In genomic region chr8:111992013-111992702, GRCm38 (mm10) we compare ENCODE assay signal across 8 mouse cellular contexts. TPM values are rescaled to one million over a fixed set of nuclear protein-coding genes. Genes with fewer than 3 reads are reported as not detected.
DNase-seq lines count a peak whose midpoint lies in the region; ATAC-seq and TF ChIP-seq lines count a peak whose summit lies in the region.

Gene Adat1 (minus strand): TSS chr8:111992302.

- peak within 1 kb of the TSS; percentile 90 for H3K4me3 ChIP-seq in bone marrow macrophage, adult 2 months (ENCODE audit: insufficient read depth, low read length)
- H3K4me3 ChIP-seq in embryonic fibroblast, embryonic 13.5 days (ENCODE audit: insufficient read depth, low read length): peak within 1 kb of the TSS; percentile 96
- peak within 1 kb of the TSS; percentile 89 for H3K4me3 ChIP-seq in heart, embryonic 10.5 days
- peak within 1 kb of the TSS; percentile 85 for H3K4me3 ChIP-seq in kidney, embryonic 15.5 days (replicated peaks)

- peak within 1 kb of the TSS; percentile 78 for H3K4me2 ChIP-seq in kidney, embryonic 15.5 days

- no peaks in the 10 kb centered on the region for H3K9me3 ChIP-seq in heart, embryonic 10.5 days
- H3K9me3 ChIP-seq in kidney, embryonic 15.5 days (replicated peaks): no peaks in the 10 kb centered on the region

- DNase-seq in A20 (ENCODE audit: low read depth, low spot score) (peak; percentile 88), liver (peak; percentile 89)
- peak; percentile 96 for DNase-seq in heart, embryonic 10.5 days (ENCODE audit: low spot score)
- DNase-seq in spleen, postnatal 4 days (ENCODE audit: low spot score in 2 of 2): peak; percentile 80 to 89

- H3K4me1 ChIP-seq in bone marrow macrophage, adult 2 months (ENCODE audit: control insufficient read depth, insufficient read depth, low read length): no peaks in the 10 kb centered on the region
- no peaks in the 10 kb centered on the region for H3K4me1 ChIP-seq in embryonic fibroblast, embryonic 13.5 days (ENCODE audit: control insufficient read depth, insufficient read depth, low read length)
- H3K4me1 ChIP-seq in heart, embryonic 10.5 days: 0 out of 2 replicates have a peak, but pooled peaks cover 10% of the 10 kb centered on the region
- peaks cover 7% of the 10 kb centered on the region for H3K4me1 ChIP-seq in kidney, embryonic 15.5 days

- ATAC-seq in kidney, embryonic 15.5 days (replicated peaks; ENCODE audit: low FRiP score): peak; percentile 97
- ATAC-seq in monocyte, adult 5-6 weeks (replicated peaks; ENCODE audit: insufficient number of reproducible peaks, low FRiP score, low TSS enrichment, poor library complexity, severe bottlenecking): peak; percentile 95

- WGBS in heart, embryonic 10.5 days: 5% methylated on average over 33 of the region's 33 CpGs
- 4% methylated on average over 33 of the region's 33 CpGs for WGBS in kidney, embryonic 15.5 days

- peak within 1 kb of the TSS; percentile 85 for H3K9ac ChIP-seq in kidney, embryonic 15.5 days

- no peak for TF ChIP-seq CTCF in bone marrow macrophage, adult 2 months (IDR thresholded peaks at IDR 0.05; ENCODE audit: low read depth, low read length)
- TF ChIP-seq CTCF in embryonic fibroblast, embryonic 13.5 days (IDR thresholded peaks at IDR 0.05; ENCODE audit: borderline replicate concordance, insufficient read depth, low read length): no peak

- H3K36me3 ChIP-seq in heart, embryonic 10.5 days: peaks cover 65% of the 10 kb centered on the region
- peaks cover 72% of the 10 kb centered on the region for H3K36me3 ChIP-seq in kidney, embryonic 15.5 days

- no peaks in the 10 kb centered on the region for H3K27me3 ChIP-seq in heart, embryonic 10.5 days (ENCODE audit: insufficient read depth, poor library complexity, severe bottlenecking)
- no peaks in the 10 kb centered on the region for H3K27me3 ChIP-seq in kidney, embryonic 15.5 days

- TF ChIP-seq POLR2A in bone marrow macrophage, adult 2 months (IDR thresholded peaks at IDR 0.05; ENCODE audit: borderline replicate concordance, low read depth, low read length): no peak
- peak; percentile 89 for TF ChIP-seq POLR2A in embryonic fibroblast, embryonic 13.5 days (IDR thresholded peaks at IDR 0.05; ENCODE audit: low read depth, low read length)

- no peak within 1 kb of the TSS for H3K27ac ChIP-seq in bone marrow macrophage, adult 2 months (ENCODE audit: insufficient read depth, low read depth, low read length)
- no peak within 1 kb of the TSS for H3K27ac ChIP-seq in embryonic fibroblast, embryonic 13.5 days (ENCODE audit: insufficient read depth, low read length)
- H3K27ac ChIP-seq in heart, embryonic 10.5 days: peak within 1 kb of the TSS; percentile 90
- H3K27ac ChIP-seq in kidney, embryonic 15.5 days: no peak within 1 kb of the TSS

RNA-seq across cellular contexts. Expression of gene Adat1, which starts in this region (rescaled TPM):
- polyA plus RNA-seq in bone marrow macrophage, adult 2 months (2012; ENCODE audit: insufficient read depth, insufficient read length, missing spikeins): 2.4 and 3.1 TPM in 2 replicates
- polyA plus RNA-seq in embryonic fibroblast, embryonic 13.5 days (2011; ENCODE audit: insufficient read length, low read depth, missing spikeins): 3.7 and 4.2 TPM in 2 replicates
- 9.9 and 11.5 TPM in 2 replicates for polyA plus RNA-seq in heart, embryonic 10.5 days (2016; fragmentation: Nextera tagmentation; extraction: Ambion mirVana)
- polyA plus RNA-seq in kidney, embryonic 15.5 days (2015; fragmentation: Nextera tagmentation; extraction: Ambion mirVana): 11.2 and 12.1 TPM in 2 replicates
- 0.95 to 3.4 TPM (median 3.2 TPM) in 3 replicates for total RNA-seq in monocyte, adult 5-6 weeks (2017)
